Mouse (Mus musculus): ENCODE data around the gene Zfp712. TPM values are rescaled to one million over a fixed set of nuclear protein-coding genes. Genes with fewer than 3 reads are reported as not detected.

Gene Zfp712
- 1 to 10 TPM; 5.3 to 5.5 TPM for total RNA-seq (2021)
- long read RNA-seq, experiment 1, transcript Zfp712-201 (4 exons, 3,968 nt): major isoform, 5 of 5 reads
- long read RNA-seq, experiment 1, partial matches to known transcripts: 0 of 5 reads
- long read RNA-seq, experiment 1, other reads (novel, unspliced or antisense): 0 of 5 reads
- long read RNA-seq, experiment 2, transcript Zfp712-201 (4 exons, 3,968 nt): major isoform, 5 of 5 reads
- long read RNA-seq, experiment 2, partial matches to known transcripts: 0 of 5 reads
- long read RNA-seq, experiment 2, other reads (novel, unspliced or antisense): 0 of 5 reads

DNA sequence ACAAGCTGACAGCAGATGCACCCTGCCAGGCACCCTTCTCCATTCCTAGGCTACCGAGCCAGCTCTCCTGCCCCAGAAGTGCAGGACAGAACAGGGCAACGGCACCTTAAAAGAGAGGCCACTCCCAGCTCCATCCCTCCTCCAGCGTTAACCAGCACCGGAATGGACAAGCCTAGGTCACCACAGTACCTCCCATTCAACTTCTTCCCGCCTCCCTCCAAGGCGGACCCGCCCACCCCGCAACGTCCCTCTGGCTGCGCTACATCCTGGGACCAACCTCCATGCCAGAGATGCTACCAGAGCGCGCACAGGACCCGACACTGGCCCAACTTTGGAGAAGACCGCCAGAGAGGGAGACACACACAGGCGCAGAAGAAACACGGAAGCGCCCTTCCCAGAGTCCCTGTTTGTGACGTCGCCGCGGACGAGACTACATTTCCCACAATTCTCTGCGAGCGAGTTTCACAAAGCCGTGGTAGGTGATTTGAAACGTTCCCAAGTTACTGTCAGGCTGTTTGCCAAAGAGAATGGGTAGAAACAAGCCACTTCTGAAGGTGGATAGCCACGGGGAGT lies at the start of gene Zfp712:
Zfp712 (minus strand) TSS at position 385 of the 573 bp plus-strand sequence.
- DNase-seq (ENCODE audit: low spot score in 2 of 2): peak; percentile 94

GRCm38 (mm10) chr13:67108821-67109206 lies 47.8 kb upstream of the Zfp712 start:
- DNase-seq (ENCODE audit: low spot score in 2 of 2): peak in 1 of 2 experiments; percentile 55

DNA sequence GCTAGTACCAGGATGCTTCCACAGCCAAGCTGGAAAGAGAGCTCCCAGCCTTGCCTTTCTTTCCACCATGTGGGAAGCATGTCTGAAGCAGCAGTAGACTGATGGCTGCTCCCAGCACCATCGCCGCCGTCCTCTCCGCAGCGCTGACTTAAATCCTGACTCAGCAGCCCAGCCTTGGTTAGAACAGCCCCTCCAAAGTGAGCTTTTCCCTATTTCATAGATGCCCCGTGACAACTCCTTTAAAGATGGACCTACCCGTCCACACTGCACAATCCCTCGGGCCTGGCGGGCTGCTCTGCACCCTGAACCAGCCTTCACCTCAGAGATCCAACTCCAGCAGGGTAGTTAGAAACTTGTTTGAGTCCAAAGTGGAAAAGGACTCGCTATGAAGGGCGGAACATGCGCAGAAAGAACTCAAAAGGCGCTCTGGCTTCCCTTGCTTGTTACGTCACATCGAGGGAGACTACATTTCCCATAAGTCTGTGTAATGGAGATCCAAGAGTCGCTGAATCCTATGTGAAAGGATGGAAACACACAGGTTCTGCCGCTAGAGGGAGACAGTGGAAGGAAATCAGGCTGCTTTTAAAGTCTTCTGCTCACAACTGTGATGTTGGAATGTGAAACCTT lies 47.3 kb upstream of the Zfp712 start, which contains the start of gene Gm28557:
Gm28557 (minus strand) TSS at position 411 of the 627 bp plus-strand sequence.
- peak; percentile 92 to 95 for DNase-seq (ENCODE audit: low spot score in 2 of 2)

DNA sequence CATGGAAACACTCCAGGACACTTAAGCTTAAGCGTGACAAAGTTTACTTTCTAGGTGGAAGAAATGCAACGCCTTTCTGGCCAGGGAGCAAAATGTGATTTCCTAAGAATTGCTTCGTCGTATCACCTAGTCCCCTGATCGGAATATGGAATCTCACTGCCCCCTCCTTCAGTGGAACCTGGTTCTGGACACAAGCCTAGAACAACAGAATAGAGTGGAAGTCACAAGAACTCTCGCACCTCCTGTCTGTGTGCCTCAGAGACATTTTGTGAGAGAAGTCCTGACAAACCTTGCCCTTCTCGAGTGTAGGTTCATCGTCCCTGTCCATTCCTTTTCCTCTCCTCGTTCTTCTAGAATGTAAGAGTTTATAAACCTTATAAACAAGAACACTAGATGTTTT lies 46.7 kb upstream of the Zfp712 start:
- no peak for DNase-seq (ENCODE audit: low spot score in 2 of 2)

- DNase-seq (ENCODE audit: low spot score in 2 of 2): no peak
Observed at GRCm38 (mm10) chr13:67097876-67098275, 36.9 kb upstream of the Zfp712 start, which contains the start of gene Zfp708. Zfp708 (minus strand) TSS chr13:67097976.

DNA sequence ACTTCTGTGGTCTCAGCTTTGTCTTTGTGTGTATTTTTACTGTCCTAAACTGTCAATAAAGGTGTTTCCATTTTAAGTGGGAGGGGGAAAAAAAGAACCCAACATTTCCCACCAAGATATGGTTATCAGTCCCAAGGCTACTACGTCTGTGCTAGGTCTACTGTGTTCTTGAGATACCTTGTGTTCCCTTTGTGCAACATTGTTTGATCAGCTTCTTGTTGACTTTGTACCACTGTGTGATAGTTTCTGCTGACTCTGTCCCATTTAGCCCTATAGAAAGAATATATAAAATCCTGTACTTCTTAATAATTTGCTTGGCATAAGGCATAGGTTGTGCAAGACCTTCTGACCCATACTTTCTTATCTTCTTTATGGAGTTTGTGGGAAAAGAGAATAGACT lies 29.2 kb upstream of the Zfp712 start:
- no peak for DNase-seq (ENCODE audit: low spot score in 2 of 2)

GRCm38 (mm10) chr13:67081946-67082345 lies 21.0 kb upstream of the Zfp712 start:
- DNase-seq (ENCODE audit: low spot score in 2 of 2): no peak

DNA sequence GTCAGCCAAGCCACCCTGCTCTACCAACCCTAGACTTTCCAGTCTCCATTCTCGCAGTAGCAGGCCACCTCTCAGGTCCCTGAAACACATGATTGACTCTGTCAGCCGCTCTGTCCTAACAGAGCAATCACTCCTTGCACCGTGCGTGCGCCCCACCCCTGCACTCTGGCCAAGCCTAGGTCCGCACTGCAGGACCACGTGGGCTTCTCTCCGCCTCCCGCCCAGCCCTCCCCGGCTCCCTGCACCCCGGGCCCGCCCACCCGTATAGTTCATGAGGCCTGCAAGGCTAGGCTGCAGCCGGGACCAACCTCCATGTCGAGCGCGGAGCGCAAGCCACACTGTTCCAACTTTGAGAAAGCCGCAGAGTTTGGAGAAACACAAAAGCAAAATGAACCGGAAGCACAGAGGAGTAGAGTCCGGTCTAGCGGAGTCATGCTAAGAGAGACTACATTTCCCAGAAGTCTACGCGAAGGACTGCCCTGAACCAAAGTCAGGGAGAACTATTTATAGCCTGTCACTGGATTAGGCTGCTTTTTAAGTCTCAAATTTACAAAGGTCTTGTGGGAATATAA lies 20.3 kb upstream of the Zfp712 start:
- peak; percentile 46 to 70 for DNase-seq (ENCODE audit: low spot score in 2 of 2)

- DNase-seq (ENCODE audit: low spot score in 2 of 2): no peak
Observed at GRCm38 (mm10) chr13:67077244-67077643, 16.3 kb upstream of the Zfp712 start.

DNA sequence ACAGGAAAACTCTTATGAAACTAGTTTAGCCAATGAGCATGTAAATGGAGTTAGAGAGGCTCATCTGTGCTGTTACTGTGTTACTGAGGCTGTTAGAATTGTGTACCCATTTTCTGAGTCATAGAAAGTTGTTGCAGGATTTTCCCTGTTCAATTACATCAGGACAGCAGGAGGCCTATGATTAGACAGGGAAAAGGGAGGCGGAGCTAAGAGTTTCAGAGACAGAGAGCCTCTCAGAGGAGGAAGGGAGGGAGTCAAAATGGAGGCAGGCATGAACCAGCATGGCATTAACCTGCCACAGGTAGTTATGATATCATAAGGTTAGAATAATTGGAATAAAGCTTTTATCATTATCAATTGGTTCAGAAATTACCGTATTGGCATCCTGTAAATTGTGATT lies 11.8 kb upstream of the Zfp712 start:
- DNase-seq (ENCODE audit: low spot score in 2 of 2): no peak

DNA sequence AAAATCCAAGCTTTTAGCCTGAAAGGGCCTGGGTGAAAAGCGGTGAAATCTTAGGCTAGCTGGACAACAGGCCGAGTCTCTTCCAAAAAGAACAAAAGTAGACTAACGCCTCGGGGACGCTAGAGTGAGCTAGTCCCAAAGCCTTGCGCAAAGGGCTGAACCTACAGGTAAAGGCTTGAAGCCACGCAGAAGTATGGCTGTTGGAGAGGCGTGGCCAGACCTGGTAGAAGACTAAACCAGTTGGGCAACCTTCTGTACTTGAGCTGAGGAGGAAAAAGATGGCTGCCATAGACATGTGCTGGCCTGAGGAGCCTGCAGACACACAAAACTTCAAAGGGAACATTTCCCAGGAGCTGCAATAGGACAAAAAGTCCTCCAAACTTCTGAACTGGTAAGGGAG lies 4.4 kb upstream of the Zfp712 start:
- DNase-seq (ENCODE audit: low spot score in 2 of 2): no peak

- DNase-seq (ENCODE audit: low spot score in 2 of 2): no peak
Observed at GRCm38 (mm10) chr13:67062427-67062826, 1.5 kb upstream of the Zfp712 start.

GRCm38 (mm10) chr13:67060161-67060785 lies 697 bp downstream of the Zfp712 start:
- no peak for DNase-seq (ENCODE audit: low spot score in 2 of 2)

Other genes starting within 250 kb of the Zfp712 start
- 1 to 10 TPM; 2.8 to 3.5 TPM for gene Gm10767, start 156.3 kb downstream of the Zfp712 start, total RNA-seq (2021)
- gene Zfp708, start 36.8 kb upstream of the Zfp712 start, total RNA-seq (2021): 1 to 10 TPM; 2.3 to 2.4 TPM
- 1 to 10 TPM; 3.1 to 3.2 TPM for gene Gm28557, start 47.4 kb upstream of the Zfp712 start, total RNA-seq (2021)
- gene Rslcan18, start 55.1 kb upstream of the Zfp712 start, total RNA-seq (2021): under 1 TPM; 0.21 to 0.30 TPM
- 10 to 100 TPM in 1 of 2 experiments, 1 to 10 TPM in 1; 9.5 to 10.1 TPM for gene Zfp759, start 60.5 kb upstream of the Zfp712 start, total RNA-seq (2021)
- gene Rsl1, start 112.0 kb upstream of the Zfp712 start, total RNA-seq (2021): 1 to 10 TPM; 4.3 to 5.5 TPM
- gene Zfp455, start 133.3 kb upstream of the Zfp712 start, total RNA-seq (2021): 1 to 10 TPM; 3.1 to 4.5 TPM
- gene Zfp458, start 217.3 kb upstream of the Zfp712 start, total RNA-seq (2021): 10 to 100 TPM; 18.7 to 20.4 TPM
- 1 to 10 TPM; 5.1 to 7.2 TPM for gene Zfp457, start 245.3 kb upstream of the Zfp712 start, total RNA-seq (2021)

Measured in left cerebral cortex, adult 18-20 months (tissue).